Mouse (Mus musculus) liver, postnatal 0 days (tissue): ENCODE measurements around the gene Endov.

Source experiments
- CTCF ChIP-seq: sonication (generic); IDR thresholded peaks from 2 replicates; pipeline ENCODE4 v1.5.1; 2016; ENCODE audit warnings: antibody characterized with exemption, low read depth
- EP300 ChIP-seq: IDR thresholded peaks from 2 replicates; pipeline ENCODE4 v1.6.1; 2016; ENCODE audit warnings: antibody characterized with exemption, low read depth, mild to moderate bottlenecking

DNA sequence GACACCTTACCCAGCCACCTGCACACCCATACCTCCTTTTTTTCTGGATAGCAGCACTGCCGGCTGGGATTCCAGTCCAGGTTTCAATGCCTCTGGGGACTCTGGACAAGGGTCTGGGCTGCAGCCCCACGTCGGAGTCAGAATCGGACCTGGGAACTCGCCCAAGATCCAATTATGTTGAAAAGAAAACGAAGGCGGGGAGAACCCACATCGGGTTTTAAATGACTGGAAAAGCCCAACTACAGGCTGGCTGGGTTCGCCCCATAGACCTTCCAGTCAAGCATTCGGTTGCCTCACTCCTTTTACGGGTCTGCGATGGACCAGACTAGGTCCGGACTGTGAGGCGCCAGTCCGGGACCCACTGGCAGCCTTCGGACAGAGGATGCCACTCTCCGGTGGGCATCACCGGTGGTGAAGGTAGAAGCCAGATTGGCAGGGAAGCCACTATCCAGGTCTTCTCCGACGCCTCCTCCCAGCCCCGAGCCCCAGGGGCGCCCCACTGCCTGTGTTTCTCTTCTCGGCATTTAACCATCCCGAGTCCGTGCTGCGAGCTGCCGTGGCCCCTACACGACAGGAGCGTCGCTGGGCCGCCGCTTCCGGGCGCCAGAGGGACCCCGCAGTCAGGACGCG, 57.7 kb downstream of the Endov start:
- TF ChIP-seq CTCF, result no peak
- no peak for TF ChIP-seq EP300
